Mouse (Mus musculus): ENCODE results near the gene Bcl6b. TPM values are rescaled to one million over a fixed set of nuclear protein-coding genes. Genes with fewer than 3 reads are reported as not detected.

The Bcl6b gene
- polyA plus RNA-seq, 2 experiments from 2014 or later: 0.23 to 0.36 TPM

Other genes with a start within 250 kb of the Bcl6b start
- 10 to 100 TPM; 21.4 to 24.8 TPM for gene Ctdnep1, start 248.6 kb downstream of the Bcl6b start, polyA plus RNA-seq (2017; shearing (Covaris generic))
- gene Elp5, start 247.3 kb downstream of the Bcl6b start, polyA plus RNA-seq (2017; shearing (Covaris generic)): 10 to 100 TPM; 62.1 to 69.7 TPM
- gene Gabarap, start 238.7 kb downstream of the Bcl6b start, polyA plus RNA-seq (2017; shearing (Covaris generic)): 100 to 1,000 TPM; 343 to 373 TPM
- 10 to 100 TPM; 32.1 to 44.9 TPM for gene Phf23, start 234.0 kb downstream of the Bcl6b start, polyA plus RNA-seq (2017; shearing (Covaris generic))
- 1 to 10 TPM; 2.7 to 3.9 TPM for gene Dvl2, start 229.2 kb downstream of the Bcl6b start, polyA plus RNA-seq (2017; shearing (Covaris generic))
- gene Acadvl, start 214.4 kb downstream of the Bcl6b start, polyA plus RNA-seq (2017; shearing (Covaris generic)): 100 to 1,000 TPM; 107 to 139 TPM
- gene Dlg4, start 212.9 kb downstream of the Bcl6b start, polyA plus RNA-seq (2017; shearing (Covaris generic)): 10 to 100 TPM in 1 of 2 experiments, 1 to 10 TPM in 1; 9.7 to 11.6 TPM
- not detected for gene Asgr1, start 175.7 kb downstream of the Bcl6b start, polyA plus RNA-seq (2017; shearing (Covaris generic))
- not detected for gene Asgr2, start 137.2 kb downstream of the Bcl6b start, polyA plus RNA-seq (2017; shearing (Covaris generic))
- under 1 TPM in 1 of 2 experiments, not detected in 1; 0.21 TPM for gene Mgl2, start 99.5 kb downstream of the Bcl6b start, polyA plus RNA-seq (2017; shearing (Covaris generic))
- not detected for gene Clec10a, start 73.6 kb downstream of the Bcl6b start, polyA plus RNA-seq (2017; shearing (Covaris generic))
- not detected for gene Slc16a11, start 17.0 kb downstream of the Bcl6b start, polyA plus RNA-seq (2017; shearing (Covaris generic))
- 1 to 10 TPM; 2.6 to 4.1 TPM for gene Slc16a13, start 8.7 kb downstream of the Bcl6b start, polyA plus RNA-seq (2017; shearing (Covaris generic))
- 100 to 1,000 TPM; 124 to 159 TPM for gene 0610010K14Rik, start 8.1 kb upstream of the Bcl6b start, polyA plus RNA-seq (2017; shearing (Covaris generic))
- gene Gm21988, start 10.0 kb upstream of the Bcl6b start, polyA plus RNA-seq (2017; shearing (Covaris generic)): 1 to 10 TPM; 5.2 to 7.6 TPM
- gene Rnasek, start 10.0 kb upstream of the Bcl6b start, polyA plus RNA-seq (2017; shearing (Covaris generic)): 100 to 1,000 TPM; 228 to 245 TPM
- not detected for gene Alox12, start 25.6 kb upstream of the Bcl6b start, polyA plus RNA-seq (2017; shearing (Covaris generic))
- gene Alox12e, start 92.8 kb upstream of the Bcl6b start, polyA plus RNA-seq (2017; shearing (Covaris generic)): not detected
- under 1 TPM in 1 of 2 experiments, not detected in 1; 0.51 TPM for gene Alox15, start 122.2 kb upstream of the Bcl6b start, polyA plus RNA-seq (2017; shearing (Covaris generic))
- gene Pelp1, start 180.2 kb upstream of the Bcl6b start, polyA plus RNA-seq (2017; shearing (Covaris generic)): 1 to 10 TPM; 6.5 to 8.1 TPM
- gene Arrb2, start 202.8 kb upstream of the Bcl6b start, polyA plus RNA-seq (2017; shearing (Covaris generic)): 100 to 1,000 TPM in 1 of 2 experiments, 10 to 100 TPM in 1; 99.3 to 129 TPM
- 10 to 100 TPM; 86.3 to 91.9 TPM for gene Med11, start 222.1 kb upstream of the Bcl6b start, polyA plus RNA-seq (2017; shearing (Covaris generic))
- not detected for gene Zmynd15, start 229.6 kb upstream of the Bcl6b start, polyA plus RNA-seq (2017; shearing (Covaris generic))
- gene Cxcl16, start 230.2 kb upstream of the Bcl6b start, polyA plus RNA-seq (2017; shearing (Covaris generic)): under 1 TPM in 1 of 2 experiments, not detected in 1; 0.36 TPM